Mouse (Mus musculus) thymus, postnatal 10 days (tissue): Measurements from ENCODE around the gene Sox6.

Experiments used
- DNase-seq, 2 experiments: peaks; one replicate each; pipeline ENCODE4 v3.0.0; 2021; ENCODE audit warnings: low spot score in 2 of 2

The Sox6 gene

DNA sequence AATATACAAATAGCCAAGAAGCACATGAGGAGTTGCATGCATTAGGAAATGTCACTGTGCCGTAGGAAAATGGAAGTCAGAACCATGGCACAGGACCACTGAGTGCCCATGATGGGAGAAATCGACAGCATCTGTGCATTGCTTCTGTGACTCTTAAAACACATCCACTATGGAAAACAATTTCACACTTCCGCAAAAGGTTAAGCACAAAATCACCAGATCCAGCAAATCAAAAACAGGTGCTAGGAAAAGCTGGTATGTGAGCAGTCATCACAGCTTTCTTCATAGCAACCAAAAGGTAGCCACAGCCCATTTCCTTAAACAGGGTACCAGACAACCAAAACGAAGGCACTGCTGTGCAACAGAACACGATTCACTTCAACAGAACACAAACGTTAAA lies 52.9 kb downstream of the Sox6 start:
- DNase-seq, result no peak

GRCm38 (mm10) chr7:115984076-115984475 lies 54.5 kb downstream of the Sox6 start:
- no peak for DNase-seq

- no peak for DNase-seq
Measured at GRCm38 (mm10) chr7:115979813-115980512, 58.6 kb downstream of the Sox6 start.

- no peak for DNase-seq
Measured at GRCm38 (mm10) chr7:115974518-115974917, 64.1 kb downstream of the Sox6 start.

DNA sequence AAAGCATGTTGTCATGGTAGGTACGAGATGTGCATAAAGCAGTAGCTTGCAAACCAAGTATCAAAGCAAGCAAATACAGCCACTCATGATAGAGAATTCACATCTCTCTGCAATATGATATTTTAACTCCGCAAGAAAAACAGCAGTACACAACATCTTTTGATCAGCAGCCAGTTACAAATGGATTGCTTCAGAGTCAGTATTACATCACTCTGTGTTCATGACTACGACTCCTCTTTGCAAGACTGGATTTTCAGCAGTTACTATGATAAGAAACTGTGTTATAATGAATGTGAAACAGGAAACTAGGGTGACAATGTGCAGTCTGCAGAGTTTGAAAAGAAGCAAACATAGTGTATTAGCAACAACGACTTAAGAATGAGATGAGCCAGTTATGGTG lies 71.4 kb downstream of the Sox6 start:
- no peak for DNase-seq

- no peak for DNase-seq
Measured at GRCm38 (mm10) chr7:115966181-115966580, 72.4 kb downstream of the Sox6 start.

DNA sequence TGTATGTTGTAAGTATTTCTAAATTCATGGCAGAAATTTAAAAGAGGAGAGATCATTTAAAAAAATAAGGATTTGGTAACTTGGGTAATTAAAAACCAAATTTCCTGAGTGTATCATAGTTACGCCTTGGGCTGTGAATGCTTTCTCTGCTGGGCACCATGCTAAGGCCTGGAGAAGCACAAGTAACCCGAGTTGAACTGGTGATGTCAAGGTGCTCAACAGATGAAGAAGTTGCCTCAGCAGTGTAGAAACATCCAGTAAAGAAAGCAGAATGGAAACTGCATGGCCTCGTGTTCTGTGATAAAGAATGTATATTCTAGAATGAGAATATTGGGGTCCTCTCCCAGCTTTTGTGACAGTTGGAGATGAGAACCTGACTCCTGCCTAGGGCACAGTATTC lies 85.5 kb downstream of the Sox6 start:
- DNase-seq, result no peak

- DNase-seq, result no peak
Measured at GRCm38 (mm10) chr7:115952235-115952634, 86.4 kb downstream of the Sox6 start.

DNA sequence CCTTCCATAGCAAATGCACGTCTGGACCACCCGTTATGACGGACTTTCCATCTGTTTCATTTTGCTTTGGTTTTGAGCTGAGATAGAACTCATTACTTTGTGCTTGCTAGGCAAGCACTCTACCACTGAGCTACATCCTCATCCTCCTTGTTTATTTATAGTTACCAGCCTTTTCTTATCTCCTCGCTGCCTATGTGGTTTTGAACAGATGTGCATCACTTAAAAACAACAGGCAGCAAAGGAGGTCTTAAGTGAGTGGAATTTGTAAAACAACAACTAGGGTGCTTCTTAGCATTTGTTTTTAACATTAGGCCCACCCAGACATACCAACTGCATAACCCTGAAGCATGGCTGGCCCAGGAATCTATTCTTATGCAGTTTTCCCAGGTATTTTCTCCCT lies 86.9 kb downstream of the Sox6 start:
- DNase-seq, result no peak

GRCm38 (mm10) chr7:115947916-115948315 lies 90.7 kb downstream of the Sox6 start:
- DNase-seq, result no peak

DNA sequence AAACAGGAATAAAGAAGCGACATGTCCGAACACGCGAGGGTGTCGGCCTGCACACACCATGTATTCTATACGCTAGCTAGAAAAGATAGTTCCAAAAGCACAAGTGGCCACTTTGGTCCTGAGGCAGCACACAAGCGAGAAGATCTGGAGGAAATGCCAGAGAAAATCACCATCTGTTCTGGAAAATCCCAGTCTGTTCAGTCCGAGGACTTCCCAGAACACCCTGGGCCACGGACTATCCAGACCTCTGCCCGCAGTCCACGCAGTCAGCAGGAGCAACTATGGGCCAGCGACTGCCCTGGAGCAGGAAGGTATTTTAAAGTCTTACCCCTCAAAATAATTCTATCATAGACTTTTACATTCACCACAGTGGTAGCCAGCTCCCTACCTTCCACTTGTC lies 92.0 kb downstream of the Sox6 start:
- DNase-seq, result no peak

- no peak for DNase-seq
Measured at GRCm38 (mm10) chr7:115945516-115945915, 93.1 kb downstream of the Sox6 start.

- no peak for DNase-seq
Measured at GRCm38 (mm10) chr7:115944250-115944649, 94.3 kb downstream of the Sox6 start.

DNA sequence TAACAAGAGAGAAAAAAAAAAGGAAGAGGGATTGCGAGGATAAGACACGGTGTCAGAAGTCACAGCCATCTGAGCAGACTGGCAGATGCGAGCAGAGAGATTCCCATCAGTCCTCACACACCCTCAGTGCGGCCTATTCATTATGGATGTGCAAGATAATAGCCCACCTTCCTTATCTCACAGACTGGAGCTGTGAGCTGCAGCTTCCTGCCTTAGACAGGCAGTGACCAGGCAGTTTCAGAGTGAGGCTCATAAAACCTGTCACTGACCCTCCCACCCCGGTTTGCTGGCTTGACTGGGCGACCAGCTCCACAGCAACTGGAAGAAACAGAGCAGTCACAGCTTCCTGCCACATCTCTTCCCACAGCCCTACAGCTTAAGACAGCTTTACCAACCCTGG lies 96.8 kb downstream of the Sox6 start:
- DNase-seq, result no peak

DNA sequence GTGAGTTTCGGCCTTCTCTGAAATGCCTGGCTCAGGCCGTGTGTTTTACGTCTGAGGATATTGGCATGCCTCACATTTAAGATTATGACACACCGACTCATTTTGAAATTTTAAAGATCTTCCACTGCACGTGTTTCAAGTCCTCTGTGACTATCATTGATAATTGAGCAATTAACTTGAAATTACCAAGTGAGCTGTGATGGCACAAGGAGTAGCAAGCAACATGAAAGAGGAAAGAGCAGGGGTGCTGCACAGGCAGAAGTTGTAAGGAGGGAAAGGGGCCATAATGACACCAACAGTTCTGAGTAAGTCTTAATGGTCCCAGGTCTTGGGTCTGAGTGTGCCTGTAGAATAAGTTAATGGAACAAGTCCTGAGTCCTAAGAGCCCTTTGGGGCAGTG lies 99.3 kb downstream of the Sox6 start:
- DNase-seq, result no peak

- no peak for DNase-seq
Measured at GRCm38 (mm10) chr7:115936908-115937307, 101.7 kb downstream of the Sox6 start.

- DNase-seq, result no peak
Measured at GRCm38 (mm10) chr7:115915338-115915737, 123.3 kb downstream of the Sox6 start.

GRCm38 (mm10) chr7:115910313-115910712 lies 128.3 kb downstream of the Sox6 start:
- no peak for DNase-seq

DNA sequence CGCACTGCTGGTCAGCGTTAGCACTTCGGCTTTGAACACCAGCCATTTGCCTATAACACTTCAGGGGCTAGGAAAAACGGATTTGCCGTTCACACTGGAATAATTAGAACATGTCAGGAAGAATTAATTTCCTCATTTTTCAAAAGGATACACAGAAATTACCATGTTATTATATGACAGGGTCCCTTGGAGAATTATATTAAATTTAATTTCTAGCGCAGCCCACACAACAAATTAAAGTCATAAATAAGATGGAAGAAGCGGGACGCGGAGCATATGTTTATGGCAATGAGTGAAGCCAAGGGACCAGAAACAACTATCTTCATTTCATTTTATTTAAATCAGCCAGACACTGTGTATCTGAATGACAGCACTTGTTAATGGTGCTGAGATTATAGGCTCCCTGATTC lies 133.8 kb downstream of the Sox6 start:
- DNase-seq, result no peak

- no peak for DNase-seq
Measured at GRCm38 (mm10) chr7:115903931-115904797, 134.4 kb downstream of the Sox6 start.

- no peak for DNase-seq
Measured at GRCm38 (mm10) chr7:115903368-115903767, 135.2 kb downstream of the Sox6 start.

GRCm38 (mm10) chr7:115895831-115896230 lies 142.8 kb downstream of the Sox6 start:
- no peak for DNase-seq

- no peak for DNase-seq
Measured at GRCm38 (mm10) chr7:115895028-115895671, 143.4 kb downstream of the Sox6 start.
